Mouse (Mus musculus): ENCODE data around the gene Dxo.

Gene Dxo

DNA sequence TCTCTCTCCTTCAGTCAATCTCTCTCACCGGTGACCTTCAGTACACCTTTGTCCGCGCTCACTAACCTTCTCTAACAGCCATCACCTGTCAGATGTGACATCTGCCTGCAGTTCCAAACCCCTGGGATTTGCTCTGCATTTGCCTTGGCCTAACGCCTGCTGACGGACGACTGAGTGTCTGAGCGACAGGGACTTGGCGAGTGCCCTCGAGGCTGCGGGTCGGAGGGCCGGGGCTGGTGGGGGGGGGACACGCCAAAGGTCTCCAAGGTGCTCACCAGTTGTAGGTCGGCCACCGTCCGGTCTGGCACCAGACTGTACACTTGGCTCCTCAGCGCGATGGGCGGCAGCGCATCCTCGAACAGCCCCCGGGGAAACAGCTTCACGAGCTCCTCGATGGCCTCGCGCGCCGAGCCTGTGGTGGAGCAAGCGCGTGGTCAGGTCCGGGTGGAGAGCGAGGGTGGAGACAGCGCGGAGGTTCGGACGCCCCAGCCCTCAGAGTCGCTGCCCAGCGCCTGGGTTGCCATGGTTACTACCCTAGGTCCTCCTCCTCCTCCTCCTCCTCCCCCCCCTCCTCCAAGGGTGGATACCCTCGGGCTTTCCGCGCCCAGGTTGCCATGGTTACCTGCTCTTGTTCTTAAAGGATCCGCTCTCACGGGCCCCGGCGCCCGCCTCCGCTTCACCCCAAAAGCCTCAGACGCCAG lies 514 bp upstream of the Dxo start:
- in situ Hi-C loops (cut with MboI) = no loop called here

DNA sequence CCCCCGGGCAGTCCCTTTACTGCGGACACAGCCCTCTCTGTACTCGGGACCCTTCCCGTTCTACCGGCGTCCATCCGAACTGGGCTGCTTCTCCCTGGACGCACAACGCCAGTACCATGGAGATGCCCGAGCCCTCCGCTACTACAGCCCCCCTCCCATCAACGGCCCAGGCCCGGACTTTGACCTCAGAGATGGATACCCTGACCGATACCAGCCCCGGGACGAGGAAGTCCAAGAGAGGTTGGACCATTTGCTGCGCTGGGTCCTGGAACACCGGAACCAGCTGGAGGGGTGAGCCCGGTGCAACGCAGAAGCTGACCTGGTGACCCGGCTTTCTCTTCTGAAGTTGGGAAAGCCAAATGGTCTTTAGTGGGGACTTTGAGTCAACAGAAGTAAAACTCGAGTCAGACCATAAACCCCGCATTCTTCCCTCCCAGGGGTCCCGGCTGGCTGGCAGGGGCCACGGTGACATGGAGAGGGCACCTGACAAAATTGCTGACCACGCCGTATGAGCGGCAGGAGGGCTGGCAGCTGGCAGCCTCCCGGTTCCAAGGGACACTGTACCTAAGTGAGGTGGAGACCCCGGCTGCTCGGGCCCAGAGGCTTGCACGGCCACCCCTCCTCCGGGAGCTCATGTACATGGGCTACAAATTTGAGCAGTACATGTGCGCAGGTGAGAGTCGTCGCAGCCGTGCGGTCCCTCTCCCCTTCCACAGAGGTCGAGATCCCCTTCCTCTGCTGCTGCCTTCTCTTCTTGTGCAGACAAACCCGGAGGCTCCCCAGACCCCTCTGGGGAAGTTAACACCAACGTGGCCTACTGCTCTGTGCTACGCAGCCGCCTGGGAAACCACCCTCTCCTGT lies 875 bp downstream of the Dxo start:
- in situ Hi-C loops (cut with MboI) = no loop called here

DNA sequence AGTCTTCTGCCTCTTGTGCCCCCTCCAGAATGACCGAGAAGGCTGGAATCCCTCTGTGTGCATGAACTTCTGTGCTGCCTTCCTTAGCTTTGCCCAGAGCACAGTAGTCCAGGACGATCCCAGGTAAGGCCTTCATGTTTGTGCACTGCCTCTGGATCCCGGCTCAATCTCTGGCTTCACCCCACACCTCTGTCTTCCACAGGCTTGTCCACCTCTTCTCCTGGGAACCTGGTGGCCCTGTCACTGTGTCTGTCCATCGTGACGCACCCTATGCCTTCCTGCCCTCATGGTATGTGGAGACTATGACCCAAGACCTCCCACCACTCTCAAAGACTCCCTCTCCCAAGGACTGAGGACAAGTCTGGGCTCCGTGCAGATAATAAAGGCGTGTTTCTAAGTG lies 2.0 kb downstream of the Dxo start:
- in situ Hi-C loops (cut with MboI) = no loop called here

DNA sequence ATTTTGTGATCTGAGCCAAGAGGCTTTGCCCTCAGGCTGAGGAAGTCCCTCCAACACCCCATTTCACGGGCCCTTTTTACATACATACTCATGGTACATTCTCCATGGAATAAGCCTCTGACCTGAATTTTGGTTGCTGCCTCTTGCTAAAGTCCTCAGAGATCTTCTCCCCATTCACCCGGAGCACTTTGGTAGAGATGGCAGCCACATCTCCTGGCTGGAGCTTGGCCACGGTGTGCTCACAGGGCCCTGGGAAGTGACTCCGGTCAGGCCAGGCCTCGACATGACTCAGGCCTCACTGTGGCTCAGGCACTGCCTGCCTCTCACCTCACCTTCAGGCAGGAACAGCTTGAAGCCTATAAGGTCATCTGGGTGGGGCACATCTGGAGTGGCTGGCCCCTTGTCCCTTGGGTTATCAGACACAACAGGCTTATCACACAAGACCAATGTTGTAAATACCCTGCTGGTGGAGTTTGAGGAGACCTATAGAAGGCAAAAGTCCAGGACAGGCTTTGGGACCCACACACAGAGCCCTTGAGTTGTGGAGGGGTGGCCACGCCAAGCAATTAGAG lies 4.0 kb downstream of the Dxo start:
- in situ Hi-C loops (cut with MboI) = no loop called here

DNA sequence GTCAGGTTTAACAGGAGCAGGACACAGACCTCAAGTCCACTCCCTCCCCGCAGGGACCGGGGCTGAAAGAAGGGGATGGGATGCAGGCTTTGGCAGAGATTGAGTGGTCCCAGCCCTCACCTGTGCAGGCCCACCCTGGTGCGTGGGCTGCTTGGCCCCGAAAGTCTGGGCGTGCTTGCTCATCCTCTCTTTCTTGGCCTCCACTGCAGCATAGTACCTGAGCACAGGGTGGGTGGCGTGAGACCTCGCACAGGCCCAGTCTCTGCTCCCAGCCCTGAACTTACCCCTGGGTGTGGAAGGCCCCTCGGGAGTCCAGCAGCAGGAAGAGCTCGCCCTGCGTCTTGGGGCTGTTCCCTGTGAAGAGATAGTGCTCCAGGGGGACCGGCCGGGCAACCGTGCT lies 8.1 kb downstream of the Dxo start:
- in situ Hi-C loops (cut with MboI) = no loop called here

DNA sequence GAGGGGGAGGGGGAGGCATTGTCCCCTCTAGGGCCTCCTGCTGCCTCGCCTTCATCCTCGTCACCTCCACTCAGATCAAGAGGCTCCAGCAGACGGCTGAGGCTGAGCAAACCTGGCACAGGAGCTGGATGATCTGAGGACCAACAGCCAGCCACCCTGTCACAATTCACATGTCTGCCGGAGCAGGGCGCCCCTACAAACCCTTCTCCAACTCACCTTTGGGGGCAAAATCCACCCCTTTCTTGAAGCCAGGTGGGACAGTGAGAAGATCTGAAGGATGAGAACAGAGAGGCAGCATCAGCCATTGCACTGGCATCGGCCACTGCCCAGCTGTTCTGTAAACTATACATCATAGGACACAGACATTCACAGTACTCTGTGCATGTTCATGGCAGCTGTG lies 10.4 kb downstream of the Dxo start:
- in situ Hi-C loops (cut with MboI) = no loop called here

DNA sequence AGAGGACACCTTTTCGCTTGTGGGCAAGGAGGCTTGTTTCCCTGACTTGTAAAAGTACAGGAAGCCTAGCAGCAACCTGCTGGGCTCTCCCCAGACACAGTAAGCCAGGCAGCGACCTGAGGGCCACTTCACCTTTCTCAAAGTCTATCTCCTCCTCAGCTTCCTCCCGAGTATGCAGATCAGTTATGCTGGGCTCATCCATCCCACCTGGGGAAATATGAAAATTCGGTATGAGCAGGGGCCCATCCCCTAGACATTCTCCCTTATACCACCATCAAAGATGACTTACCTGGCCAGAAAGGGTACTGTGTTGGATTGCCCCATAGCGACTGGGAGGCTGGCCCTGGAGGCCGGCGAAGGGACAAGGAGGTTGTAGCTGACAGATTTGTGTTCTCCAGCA lies 10.8 kb downstream of the Dxo start:
- in situ Hi-C loops (cut with MboI) = no loop called here

DNA sequence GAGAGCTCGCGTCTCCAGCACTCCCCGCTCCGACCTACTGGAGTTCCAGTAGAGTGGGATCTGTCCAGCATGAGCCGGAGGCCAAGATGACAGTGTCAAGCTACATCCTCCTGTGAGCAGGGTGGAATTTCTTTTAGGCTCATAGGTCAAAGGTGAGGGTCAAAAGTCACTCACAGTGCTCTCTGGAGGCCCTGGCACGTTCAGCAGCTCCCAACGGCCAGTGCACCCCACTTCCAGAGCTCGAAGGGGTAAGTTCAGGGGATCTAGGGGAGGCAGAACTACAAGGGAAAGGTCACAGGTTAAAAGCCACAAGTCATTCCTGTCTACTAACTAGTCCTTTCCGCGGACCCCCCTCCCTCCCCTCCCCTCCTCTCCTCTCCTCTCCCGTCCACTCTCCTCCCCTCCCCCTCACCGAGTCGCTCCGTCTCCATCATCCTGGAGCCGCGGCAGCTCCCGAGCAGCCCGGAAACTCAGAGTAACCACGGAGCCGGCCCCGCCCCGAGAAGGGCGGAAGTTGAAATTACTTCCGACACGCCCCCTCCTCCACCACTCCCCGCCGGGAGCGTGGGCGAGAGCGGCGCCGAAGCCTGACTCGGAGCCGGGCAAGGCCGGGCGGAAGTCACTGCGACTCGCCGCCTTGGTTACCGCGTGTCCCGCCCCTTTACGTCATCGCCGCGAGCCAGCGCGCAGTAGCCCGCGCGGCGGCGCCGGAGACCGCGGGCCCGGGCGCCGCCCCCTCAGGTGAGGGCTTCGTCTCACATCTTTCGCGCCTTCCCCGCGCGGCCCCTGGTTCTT lies 13.1 kb downstream of the Dxo start, which contains the start of the genes Skiv2l and Nelfe:
TSS of gene Skiv2l (minus strand) at position 489 of the 795 bp plus-strand sequence.
TSS of gene Nelfe (plus strand) at position 670 of the 795 bp plus-strand sequence.
- in situ Hi-C loops (cut with MboI) = no loop called here

DNA sequence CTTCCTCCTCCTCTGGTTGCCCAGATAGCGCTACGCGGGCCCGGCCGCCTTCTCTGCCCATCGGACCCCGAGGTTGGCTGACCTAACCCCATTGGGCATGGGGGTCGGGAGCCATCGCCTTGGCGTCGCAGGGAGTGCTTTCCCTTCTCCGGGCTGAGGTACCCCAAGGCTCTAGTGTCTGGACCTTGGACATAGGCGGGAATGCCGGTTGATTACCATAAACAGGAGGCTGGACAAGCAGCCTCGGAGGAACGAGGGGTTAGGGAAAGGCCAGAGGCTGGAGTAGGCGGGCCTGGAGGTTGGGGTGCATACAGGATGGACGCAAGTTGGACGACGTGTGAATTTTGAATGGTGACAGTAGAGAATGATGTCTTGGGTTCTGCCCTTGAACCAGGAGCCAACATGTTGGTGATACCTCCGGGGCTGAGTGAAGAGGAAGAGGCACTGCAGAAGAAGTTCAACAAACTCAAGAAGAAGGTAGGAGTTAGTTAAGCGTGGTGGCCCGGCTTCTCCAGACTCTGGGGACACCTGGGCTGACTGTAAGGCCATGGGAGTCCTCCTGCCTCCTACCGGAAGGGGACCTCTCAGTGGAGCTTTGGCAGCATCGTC lies 13.8 kb downstream of the Dxo start:
- in situ Hi-C loops (cut with MboI) = no loop called here

DNA sequence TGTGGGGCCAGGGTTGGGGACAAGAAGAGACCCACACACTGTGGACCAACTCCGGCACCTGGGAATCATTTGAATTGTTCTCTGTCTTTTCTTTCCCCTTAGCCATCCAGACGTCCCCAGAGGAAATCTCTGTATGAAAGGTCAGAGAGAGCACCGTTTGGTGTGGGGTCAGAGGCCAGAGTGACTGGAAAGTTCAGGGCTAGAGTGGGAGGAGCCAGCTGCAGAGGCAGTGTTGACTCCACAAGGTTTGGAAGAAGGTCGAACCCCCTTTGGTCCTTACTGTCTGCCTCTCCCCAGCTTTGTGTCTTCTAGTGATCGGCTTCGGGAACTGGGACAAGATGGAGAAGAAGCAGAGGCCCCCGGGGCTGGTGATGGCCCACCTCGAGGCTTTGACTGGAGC lies 16.7 kb downstream of the Dxo start:
- in situ Hi-C loops (cut with MboI) = no loop called here

DNA sequence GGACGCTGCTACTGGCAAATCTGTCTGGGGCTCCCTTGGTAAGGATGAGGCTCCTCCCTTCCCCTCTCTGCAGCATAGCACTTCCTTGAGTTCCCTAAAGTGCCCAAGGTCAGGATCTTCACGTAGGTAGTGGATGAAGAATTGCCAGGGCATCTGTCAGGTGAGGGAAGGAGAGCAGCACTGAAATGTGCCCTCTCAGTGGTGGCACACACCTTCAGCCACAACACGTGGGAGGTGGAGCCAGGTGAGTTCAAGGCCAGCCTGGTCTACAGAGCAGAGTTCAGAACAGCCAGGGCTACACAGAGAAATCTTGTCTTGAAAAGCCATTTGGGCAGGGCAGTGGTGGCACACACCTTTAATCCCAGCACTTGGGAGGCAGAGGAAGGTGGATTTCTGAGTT lies 17.9 kb downstream of the Dxo start:
- in situ Hi-C loops (cut with MboI) = loop anchor here (5.0 kb wide), 1 partner anchor 58 kb away; the partner anchor contains the start of gene Slc44a4

DNA sequence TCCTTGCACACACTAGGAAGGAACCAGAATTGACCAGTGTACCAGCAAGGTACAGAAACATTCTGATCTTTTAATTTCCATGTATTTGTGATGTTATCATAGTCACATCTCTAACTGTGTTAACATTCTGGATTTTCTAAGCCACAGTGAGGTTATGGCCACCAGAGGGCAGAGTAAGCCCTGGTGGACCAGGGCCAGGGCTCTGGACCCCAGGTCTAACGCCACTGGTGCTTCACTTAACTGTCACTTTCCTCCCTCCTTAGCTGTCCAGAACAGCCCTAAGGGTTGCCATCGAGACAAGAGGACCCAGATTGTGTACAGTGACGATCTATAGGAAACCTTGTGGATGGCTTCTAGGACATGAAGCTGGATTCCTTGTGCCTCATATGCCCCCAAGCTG lies 19.0 kb downstream of the Dxo start:
- in situ Hi-C loops (cut with MboI) = loop anchor here (5.0 kb wide), 1 partner anchor 56 kb away; the partner anchor contains the start of gene Slc44a4

DNA sequence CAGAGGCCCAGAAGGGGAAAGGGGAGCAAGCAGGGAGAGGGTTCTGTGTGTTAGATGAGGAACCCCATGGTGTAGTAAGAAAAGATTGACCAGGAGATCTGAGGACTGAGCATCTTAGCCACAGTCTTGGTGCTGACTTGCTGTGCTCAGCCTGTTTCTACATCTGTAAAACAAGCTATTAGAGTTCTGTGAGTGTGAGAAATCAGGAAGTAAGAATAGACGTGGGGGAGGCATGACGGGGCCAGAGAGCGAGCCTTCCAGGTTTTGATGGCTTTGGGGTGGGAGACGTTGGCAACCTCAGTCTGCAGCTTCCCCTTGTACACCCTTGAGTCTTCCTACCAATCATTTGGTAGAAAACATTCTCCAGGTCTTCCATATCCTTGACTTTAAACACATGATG lies 21.9 kb downstream of the Dxo start:
- in situ Hi-C loops (cut with MboI) = loop anchor here (5.0 kb wide), 1 partner anchor 54 kb away; the partner anchor contains the start of gene Slc44a4

DNA sequence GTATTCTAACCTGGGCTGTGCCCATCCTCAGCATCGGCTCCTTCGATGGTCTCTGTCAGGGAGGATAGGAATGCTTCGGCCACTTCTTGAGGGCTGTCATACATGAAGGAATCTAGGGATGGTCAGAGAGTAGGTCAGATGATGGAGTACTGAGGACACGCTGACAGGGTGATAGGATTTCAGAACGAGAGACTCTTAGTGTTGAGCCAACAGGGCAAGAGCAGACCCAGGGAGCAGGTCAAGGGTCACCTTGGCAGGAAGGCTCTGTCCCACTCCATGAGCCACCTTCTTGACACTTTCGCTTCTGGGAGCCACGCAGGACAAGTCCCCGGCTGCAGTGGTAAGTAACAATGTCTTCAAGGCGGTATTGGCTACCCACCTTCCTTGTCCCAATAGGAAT lies 23.7 kb downstream of the Dxo start:
- in situ Hi-C loops (cut with MboI) = no loop called here

DNA sequence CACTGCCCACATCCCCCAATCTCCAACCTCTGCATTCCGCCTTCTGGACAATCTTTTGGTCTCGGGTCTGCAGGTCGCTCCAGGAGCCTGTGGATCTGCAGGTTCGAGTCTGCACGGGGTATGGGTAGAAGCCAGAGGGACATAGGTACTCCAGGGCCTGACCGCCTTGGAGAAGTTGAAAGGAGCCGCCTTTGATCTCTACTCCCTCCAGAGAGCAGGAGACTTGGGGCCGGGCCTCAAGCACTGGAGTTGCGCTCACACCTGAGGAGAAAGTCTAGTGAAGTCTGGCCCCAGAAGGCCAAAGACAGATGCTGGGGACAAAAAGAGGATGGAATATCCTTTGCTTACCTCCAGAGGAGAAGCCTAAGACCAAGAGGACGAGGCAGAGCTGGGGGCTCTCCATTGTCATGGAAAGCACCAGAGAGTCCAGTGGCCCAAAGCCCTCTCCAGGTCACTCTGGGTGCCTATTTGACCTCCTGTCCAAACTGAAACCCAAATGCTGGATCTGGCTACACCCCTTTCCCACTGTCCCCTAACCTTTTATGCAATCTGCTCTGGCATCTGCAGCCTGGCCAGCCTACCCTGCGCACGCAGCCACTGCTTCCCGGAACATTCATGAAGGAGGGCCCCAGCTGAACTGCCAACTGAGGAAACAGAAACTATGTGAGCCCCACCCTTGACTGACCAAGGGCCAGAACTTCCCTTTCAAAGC lies 25.0 kb downstream of the Dxo start:
- in situ Hi-C loops (cut with MboI) = no loop called here

DNA sequence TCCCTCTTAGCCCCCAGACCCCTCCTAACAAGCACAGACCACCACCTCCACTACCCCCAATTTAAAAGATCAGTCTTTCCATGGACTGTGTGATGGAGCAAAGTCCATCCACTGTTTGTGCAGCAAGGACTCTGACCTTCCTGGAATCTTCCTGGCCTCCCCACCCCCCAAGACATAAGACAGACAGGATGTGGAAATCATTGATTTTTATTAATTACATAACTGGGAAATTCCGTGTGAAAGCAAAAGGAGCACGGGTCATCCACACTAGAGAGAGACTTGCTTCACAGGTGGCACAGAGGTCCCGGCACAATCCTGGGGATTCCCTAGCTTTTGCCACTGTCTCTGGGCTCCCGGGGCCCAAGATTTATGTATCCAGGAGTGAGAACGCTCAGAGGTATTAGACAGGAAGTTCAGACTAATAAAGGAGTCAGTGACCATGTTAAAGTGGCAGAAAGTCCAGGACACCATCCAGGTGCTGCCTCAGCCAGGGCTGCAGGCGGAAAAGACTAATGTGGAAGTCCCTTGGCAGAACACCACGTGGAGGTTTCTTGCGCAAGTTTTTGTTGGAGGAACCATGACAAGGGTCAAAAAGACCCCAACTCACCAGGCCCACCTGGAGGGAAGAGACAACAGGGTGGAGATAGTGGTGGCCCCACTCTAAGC lies 25.7 kb downstream of the Dxo start, which contains the start of gene Cfb:
TSS of gene Cfb (minus strand) at position 103 of the 666 bp plus-strand sequence.
- in situ Hi-C loops (cut with MboI) = no loop called here

DNA sequence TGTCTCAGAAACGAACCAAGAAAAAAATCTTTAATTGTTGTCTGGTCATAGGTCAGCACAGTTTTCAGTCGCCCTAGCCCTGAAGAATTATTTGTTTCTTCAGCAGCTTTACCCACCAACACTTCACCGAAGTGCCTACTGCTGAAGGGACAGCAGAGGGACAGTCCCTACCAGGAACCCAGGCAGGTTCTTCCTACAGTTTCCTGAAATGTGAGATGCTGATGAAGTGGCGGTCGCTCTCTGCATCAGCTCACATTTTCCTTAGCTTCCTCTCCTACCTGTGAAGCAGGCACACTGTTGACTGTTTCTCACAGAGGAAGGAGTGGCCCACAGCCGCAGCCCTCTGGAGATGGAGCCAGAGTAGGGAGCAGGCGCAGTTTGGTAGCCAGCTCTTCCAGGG lies 29.2 kb downstream of the Dxo start:
- in situ Hi-C loops (cut with MboI) = no loop called here

DNA sequence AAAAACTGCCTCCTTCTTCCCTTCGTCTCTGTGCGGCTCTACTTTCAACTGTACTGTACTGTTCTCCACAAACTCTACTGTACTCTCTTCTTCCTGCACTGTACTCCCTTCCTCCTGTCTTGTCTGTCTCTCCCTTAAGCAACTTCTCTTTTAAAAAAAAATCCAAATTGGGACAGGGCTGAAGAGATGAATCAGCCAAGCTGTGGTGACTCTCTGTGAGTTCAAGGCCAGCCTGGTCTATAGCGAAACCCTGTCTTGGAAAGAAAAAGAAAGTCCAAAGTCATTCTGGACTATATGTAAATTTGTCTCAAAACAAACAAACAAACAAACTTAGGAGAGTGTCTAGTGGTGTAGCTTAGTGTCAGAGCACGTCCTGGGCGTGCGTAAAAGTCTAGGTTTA lies 37.5 kb downstream of the Dxo start:
- in situ Hi-C loops (cut with MboI) = no loop called here

DNA sequence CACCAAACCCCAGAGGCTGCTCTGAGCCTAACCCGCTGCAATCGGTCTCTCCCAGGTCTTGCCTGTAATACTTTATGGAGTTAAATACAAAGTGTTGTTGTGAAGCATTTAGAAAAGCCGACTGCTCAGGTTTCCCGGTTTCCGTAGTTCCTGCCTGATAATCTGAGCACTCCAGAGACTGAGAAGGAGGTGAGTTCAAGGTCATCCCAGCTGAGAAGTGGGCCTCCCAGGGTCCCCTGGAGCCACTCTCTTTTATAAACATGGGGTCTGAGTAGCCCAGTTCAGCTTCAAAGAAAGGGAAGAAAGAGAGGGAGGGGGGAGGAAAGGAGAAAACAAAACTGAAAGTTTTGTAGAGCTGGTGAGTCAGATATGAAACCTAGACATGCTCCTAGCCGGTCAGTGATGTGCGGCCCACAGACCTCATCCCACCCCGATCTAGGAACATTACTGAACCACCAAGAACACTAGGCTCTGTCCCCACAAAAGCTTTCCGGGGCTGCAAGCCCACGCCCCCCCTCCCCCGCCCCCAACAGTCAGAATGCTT lies 42.6 kb downstream of the Dxo start, which contains the start of gene Zbtb12:
TSS of gene Zbtb12 (plus strand) at position 148 of the 544 bp plus-strand sequence.
- in situ Hi-C loops (cut with MboI) = no loop called here

DNA sequence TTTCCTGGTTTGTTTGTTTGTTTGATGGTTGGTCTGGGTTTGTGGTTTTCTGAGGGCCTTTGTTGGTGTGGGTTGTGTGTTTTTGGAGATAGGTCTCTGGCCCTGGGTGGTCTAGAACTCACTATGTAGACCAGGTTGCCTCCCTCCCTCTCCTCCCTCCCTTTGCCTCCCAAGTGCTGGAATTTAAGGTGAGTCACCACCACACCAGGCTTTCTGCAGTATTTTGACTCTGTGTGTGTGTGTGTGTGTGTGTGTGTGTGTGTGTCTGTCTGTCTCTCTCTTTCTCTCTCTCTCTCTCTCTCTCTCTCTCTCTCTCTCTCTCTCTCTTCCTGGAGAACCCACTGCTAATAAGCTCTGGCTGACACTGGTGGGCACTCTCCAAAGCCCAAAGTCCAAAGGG lies 44.3 kb downstream of the Dxo start:
- in situ Hi-C loops (cut with MboI) = no loop called here

Measured in mature B cell (primary cell).